Mouse (Mus musculus): ENCODE results near the gene Acot8. TPM values are rescaled to one million over a fixed set of nuclear protein-coding genes. Genes with fewer than 3 reads are reported as not detected.

The Acot8 gene
- polyA plus RNA-seq, 1 experiment from 2014 or later = 19.8 TPM

DNA sequence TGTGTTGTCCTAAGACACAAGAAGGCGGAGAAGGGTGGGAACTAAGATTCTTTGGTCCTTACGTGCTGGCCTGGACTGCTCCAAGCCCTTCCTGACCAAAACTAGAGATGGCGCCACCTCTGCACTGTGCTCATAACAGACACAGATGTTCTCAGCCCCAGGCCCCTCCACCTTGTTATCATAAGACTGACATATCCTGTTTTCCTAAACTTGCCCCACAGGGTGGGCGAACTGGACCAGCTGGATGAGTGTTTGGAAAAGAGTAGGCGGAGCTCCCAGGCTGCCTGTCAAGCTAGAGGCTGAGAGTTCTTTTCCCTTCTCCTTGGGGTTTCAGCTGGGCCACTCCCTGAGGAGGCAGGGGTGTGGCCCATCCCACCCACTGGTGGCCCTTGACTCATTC is 13.0 kb upstream of the Acot8 start:
- Histone ChIP-seq H3K27me3 (ENCODE audit: control insufficient read depth, insufficient read depth, low read depth, low read length) (no peaks in the 10 kb centered on the region), H3K4me3 (ENCODE audit: low read depth, low read length) (no peak overlapping the region), H3K36me3 (ENCODE audit: control insufficient read depth, insufficient read depth) (peaks cover 11% of the 10 kb centered on the region; the same call in 1 of the 2 replicates), H3K4me1 (ENCODE audit: control insufficient read depth, low read depth, low read length) (peaks cover 18% of the 10 kb centered on the region), H3K9me3 (replicated peaks; ENCODE audit: control insufficient read depth, low read length) (no peaks in the 10 kb centered on the region), H3K4me2 (ENCODE audit: low read depth, low read length) (no peak overlapping the region), H3K9ac (ENCODE audit: low read depth, low read length) (no peak overlapping the region), H3K27ac (ENCODE audit: low read length) (no peak overlapping the region)
- ATAC-seq (ENCODE audit: low read depth) = no peak
- WGBS (ENCODE audit: insufficient replicate concordance) = 73% methylated on average over 5 of the region's 5 CpGs

DNA sequence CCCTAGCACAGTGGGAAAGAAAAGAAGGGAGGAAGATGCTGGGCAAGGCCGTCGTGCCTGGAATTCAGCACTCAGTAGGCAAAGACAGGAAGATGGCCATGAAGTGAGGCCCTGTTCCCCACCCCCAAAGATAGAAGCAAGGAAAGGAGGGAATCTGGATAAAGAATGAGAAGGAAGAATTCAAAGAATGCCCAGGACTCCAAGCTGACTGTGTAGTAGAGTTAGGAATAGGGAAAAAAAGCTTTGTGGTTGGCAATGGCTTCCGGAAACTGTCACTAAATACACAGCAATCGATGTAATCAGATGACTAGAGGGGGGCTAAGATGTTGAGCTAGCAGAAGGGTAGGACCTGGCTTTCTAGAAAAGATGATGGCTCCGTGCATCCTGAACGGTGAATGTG is 12.5 kb upstream of the Acot8 start:
- Histone ChIP-seq H3K9ac (ENCODE audit: low read depth, low read length) (no peak overlapping the region), H3K27me3 (ENCODE audit: control insufficient read depth, insufficient read depth, low read depth, low read length) (no peaks in the 10 kb centered on the region), H3K4me1 (ENCODE audit: control insufficient read depth, low read depth, low read length) (peaks cover 15% of the 10 kb centered on the region), H3K4me3 (ENCODE audit: low read depth, low read length) (no peak overlapping the region), H3K36me3 (ENCODE audit: control insufficient read depth, insufficient read depth) (peaks cover 11% of the 10 kb centered on the region; the same call in 1 of the 2 replicates), H3K27ac (ENCODE audit: low read length) (no peak overlapping the region), H3K4me2 (ENCODE audit: low read depth, low read length) (no peak overlapping the region), H3K9me3 (replicated peaks; ENCODE audit: control insufficient read depth, low read length) (no peaks in the 10 kb centered on the region)
- ATAC-seq (ENCODE audit: low read depth) = no peak
- WGBS (ENCODE audit: insufficient replicate concordance) = 66% methylated on average over 6 of the region's 6 CpGs

DNA sequence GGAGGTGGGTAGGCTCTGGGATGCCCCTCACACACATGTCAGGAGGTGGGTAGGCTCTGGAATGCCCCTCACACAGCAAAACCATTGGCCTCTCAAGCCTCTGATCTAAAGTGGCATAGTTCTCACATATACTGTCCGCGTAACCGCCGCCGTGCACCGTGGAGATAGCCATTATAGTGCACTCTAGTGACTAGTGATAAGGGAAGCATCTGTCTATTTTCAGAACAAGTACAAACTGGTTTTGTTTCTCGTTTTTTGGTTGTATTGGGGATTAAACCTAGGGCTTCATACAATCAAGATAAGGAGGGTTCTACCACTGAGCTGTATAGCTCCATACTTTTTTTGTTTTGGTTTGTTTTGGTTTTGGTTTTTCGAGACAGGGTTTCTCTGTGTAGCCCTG is 11.1 kb upstream of the Acot8 start:
- Histone ChIP-seq H3K27me3 (ENCODE audit: control insufficient read depth, insufficient read depth, low read depth, low read length) (no peaks in the 10 kb centered on the region), H3K4me3 (ENCODE audit: low read depth, low read length) (no peak overlapping the region), H3K9me3 (replicated peaks; ENCODE audit: control insufficient read depth, low read length) (no peaks in the 10 kb centered on the region), H3K36me3 (ENCODE audit: control insufficient read depth, insufficient read depth) (peaks cover 5% of the 10 kb centered on the region; the same call in 1 of the 2 replicates), H3K27ac (ENCODE audit: low read length) (no peak overlapping the region), H3K9ac (ENCODE audit: low read depth, low read length) (no peak overlapping the region), H3K4me2 (ENCODE audit: low read depth, low read length) (no peak overlapping the region), H3K4me1 (ENCODE audit: control insufficient read depth, low read depth, low read length) (peaks cover 15% of the 10 kb centered on the region)
- 44% methylated on average over 8 of the region's 8 CpGs for WGBS (ENCODE audit: insufficient replicate concordance)
- peak; percentile 84 for ATAC-seq (ENCODE audit: low read depth)

DNA sequence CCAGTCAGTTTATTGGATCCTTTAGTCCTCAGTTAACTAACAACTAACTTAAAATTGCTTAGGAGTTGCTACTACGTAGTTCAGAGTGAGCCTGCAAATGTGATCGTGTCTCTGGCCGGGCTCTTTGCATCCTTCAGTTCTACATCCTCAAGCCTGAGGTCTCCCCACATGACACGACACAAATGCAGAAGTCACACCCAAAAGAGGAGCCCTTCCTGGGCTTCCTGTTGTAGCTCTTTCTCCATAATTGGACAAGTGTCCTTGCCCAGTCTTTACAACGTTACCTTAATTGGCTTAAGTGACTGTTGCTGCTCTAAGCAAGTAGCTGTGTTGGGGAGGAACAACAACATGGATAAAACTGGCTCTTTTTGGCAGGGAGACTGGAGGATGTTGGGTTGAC is 10.7 kb upstream of the Acot8 start:
- H3K36me3 ChIP-seq (ENCODE audit: control insufficient read depth, insufficient read depth) = peaks cover 3% of the 10 kb centered on the region; the same call in 1 of the 2 replicates
- H3K9ac ChIP-seq (ENCODE audit: low read depth, low read length) = no peak overlapping the region
- no peak overlapping the region for H3K27ac ChIP-seq (ENCODE audit: low read length)
- no peak overlapping the region for H3K4me2 ChIP-seq (ENCODE audit: low read depth, low read length)
- H3K27me3 ChIP-seq (ENCODE audit: control insufficient read depth, insufficient read depth, low read depth, low read length) = no peaks in the 10 kb centered on the region
- no peak for ATAC-seq (ENCODE audit: low read depth)
- no peak overlapping the region for H3K4me3 ChIP-seq (ENCODE audit: low read depth, low read length)
- 44% methylated on average over 5 of the region's 5 CpGs for WGBS (ENCODE audit: insufficient replicate concordance)
- peaks cover 15% of the 10 kb centered on the region for H3K4me1 ChIP-seq (ENCODE audit: control insufficient read depth, low read depth, low read length)
- no peaks in the 10 kb centered on the region for H3K9me3 ChIP-seq (replicated peaks; ENCODE audit: control insufficient read depth, low read length)

DNA sequence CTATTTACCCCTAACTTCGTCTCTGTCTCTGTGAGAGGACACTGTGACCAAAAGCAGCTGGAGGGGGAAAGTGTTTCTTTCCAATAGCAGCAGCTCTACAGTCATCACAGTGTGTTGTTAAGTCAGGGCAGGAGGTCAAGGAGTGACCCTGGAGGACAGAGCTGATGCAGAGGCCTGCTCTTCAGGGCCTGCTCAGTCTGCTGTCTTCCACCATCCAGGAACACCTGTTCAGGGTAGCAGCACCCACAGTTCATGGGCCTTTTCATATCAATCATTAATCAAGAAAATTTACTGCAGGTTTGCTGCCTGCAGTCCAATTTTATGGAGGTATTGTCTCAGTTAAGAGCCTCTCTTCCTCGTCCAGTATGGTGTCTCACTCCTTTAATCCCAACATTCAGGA is 8.9 kb upstream of the Acot8 start:
- 62% methylated on average over 2 of the region's 2 CpGs for WGBS (ENCODE audit: insufficient replicate concordance)
- Histone ChIP-seq H3K9me3 (replicated peaks; ENCODE audit: control insufficient read depth, low read length) (no peaks in the 10 kb centered on the region), H3K9ac (ENCODE audit: low read depth, low read length) (no peak overlapping the region), H3K27me3 (ENCODE audit: control insufficient read depth, insufficient read depth, low read depth, low read length) (no peaks in the 10 kb centered on the region), H3K4me1 (ENCODE audit: control insufficient read depth, low read depth, low read length) (peaks cover 15% of the 10 kb centered on the region), H3K27ac (ENCODE audit: low read length) (no peak overlapping the region), H3K4me2 (ENCODE audit: low read depth, low read length) (no peak overlapping the region), H3K36me3 (ENCODE audit: control insufficient read depth, insufficient read depth) (peaks cover 4% of the 10 kb centered on the region; the same call in 1 of the 2 replicates), H3K4me3 (ENCODE audit: low read depth, low read length) (no peak overlapping the region)
- ATAC-seq (ENCODE audit: low read depth) = no peak

DNA sequence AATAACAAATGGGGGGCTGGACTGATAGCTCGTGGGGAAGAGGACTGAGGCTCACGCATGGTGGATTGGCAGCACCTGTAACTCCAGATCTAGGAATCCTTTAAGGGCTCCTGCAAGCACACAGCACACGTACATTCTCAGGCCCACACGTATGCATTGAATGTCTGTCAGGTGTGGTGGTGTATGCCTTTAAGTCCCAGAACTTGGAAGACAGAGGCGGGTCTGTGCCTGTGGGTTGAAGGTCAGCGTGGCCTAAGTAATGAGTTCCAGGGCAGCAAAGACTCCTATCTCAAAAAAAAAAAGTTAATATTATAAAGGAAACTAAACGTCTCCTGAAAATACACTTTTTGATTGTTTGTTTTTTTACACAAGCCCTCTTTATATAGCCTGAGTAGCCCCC is 1.9 kb upstream of the Acot8 start:
- Histone ChIP-seq H3K27ac (ENCODE audit: low read length) (no peak overlapping the region), H3K4me1 (ENCODE audit: control insufficient read depth, low read depth, low read length) (peaks cover 28% of the 10 kb centered on the region), H3K4me2 (ENCODE audit: low read depth, low read length) (no peak overlapping the region), H3K9me3 (replicated peaks; ENCODE audit: control insufficient read depth, low read length) (no peaks in the 10 kb centered on the region), H3K27me3 (ENCODE audit: control insufficient read depth, insufficient read depth, low read depth, low read length) (no peaks in the 10 kb centered on the region), H3K36me3 (ENCODE audit: control insufficient read depth, insufficient read depth) (peaks cover 6% of the 10 kb centered on the region; the same call in 1 of the 2 replicates), H3K4me3 (ENCODE audit: low read depth, low read length) (no peak overlapping the region), H3K9ac (ENCODE audit: low read depth, low read length) (no peak overlapping the region)
- 72% methylated on average over 7 of the region's 7 CpGs for WGBS (ENCODE audit: insufficient replicate concordance)
- no peak for ATAC-seq (ENCODE audit: low read depth)

DNA sequence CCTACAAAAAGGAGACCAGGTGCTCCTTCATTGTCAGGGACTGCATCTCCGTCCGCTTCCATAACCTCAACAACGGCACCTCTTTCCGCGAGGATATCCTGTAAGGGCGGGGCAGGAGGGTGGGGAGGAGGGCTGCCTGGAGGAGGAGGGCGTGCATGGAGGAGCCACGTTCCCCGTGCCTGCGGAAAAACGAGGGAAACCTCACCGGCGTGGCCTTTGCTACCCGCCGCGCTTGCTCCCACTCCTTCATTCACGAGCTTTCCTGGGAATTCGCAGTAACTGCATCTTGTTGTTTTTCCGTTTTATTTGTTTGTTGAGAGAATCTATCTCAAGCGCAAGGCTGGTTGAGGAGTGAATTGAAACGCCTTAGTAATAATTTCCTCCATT is 643 bp upstream of the Acot8 start:
- WGBS (ENCODE audit: insufficient replicate concordance) = under 1% methylated on average over 21 of the region's 21 CpGs
- Histone ChIP-seq H3K4me2 (ENCODE audit: low read depth, low read length) (peak overlapping the region; percentile 93), H3K9ac (ENCODE audit: low read depth, low read length) (peak overlapping the region; percentile 95), H3K27ac (ENCODE audit: low read length) (peak overlapping the region; percentile 100), H3K4me3 (ENCODE audit: low read depth, low read length) (peak overlapping the region; percentile 96), H3K9me3 (replicated peaks; ENCODE audit: control insufficient read depth, low read length) (no peaks in the 10 kb centered on the region), H3K4me1 (ENCODE audit: control insufficient read depth, low read depth, low read length) (peaks cover 28% of the 10 kb centered on the region), H3K36me3 (ENCODE audit: control insufficient read depth, insufficient read depth) (peaks cover 12% of the 10 kb centered on the region), H3K27me3 (ENCODE audit: control insufficient read depth, insufficient read depth, low read depth, low read length) (no peaks in the 10 kb centered on the region)
- ATAC-seq (ENCODE audit: low read depth) = peak; percentile 74

DNA sequence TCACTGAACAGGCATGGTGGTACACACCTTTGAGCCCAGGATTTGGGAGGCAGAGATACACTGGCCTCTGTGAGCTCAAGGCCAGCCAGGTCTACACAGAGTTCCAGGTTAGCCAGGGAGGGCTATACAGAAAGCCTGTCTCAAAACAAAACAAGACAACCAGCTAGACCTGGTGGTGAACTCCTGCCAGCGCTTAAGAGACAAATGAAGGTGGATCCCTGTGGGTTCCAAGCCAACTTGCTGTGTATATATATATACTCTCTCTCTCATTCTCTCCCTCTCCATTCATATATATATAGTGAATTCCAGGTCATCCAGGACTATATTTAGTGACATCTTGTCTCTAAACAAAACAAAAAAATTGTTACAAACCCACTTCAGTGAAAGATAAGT is 765 bp downstream of the Acot8 start:
- Histone ChIP-seq H3K27ac (ENCODE audit: low read length) (peak overlapping the region; percentile 93), H3K4me1 (ENCODE audit: control insufficient read depth, low read depth, low read length) (peaks cover 28% of the 10 kb centered on the region), H3K9me3 (replicated peaks; ENCODE audit: control insufficient read depth, low read length) (no peaks in the 10 kb centered on the region), H3K36me3 (ENCODE audit: control insufficient read depth, insufficient read depth) (peaks cover 15% of the 10 kb centered on the region), H3K4me3 (ENCODE audit: low read depth, low read length) (peak overlapping the region; percentile 96), H3K9ac (ENCODE audit: low read depth, low read length) (peak overlapping the region; percentile 93), H3K4me2 (ENCODE audit: low read depth, low read length) (peak overlapping the region; percentile 63), H3K27me3 (ENCODE audit: control insufficient read depth, insufficient read depth, low read depth, low read length) (no peaks in the 10 kb centered on the region)
- ATAC-seq (ENCODE audit: low read depth) = no peak
- 60% methylated on average over 1 of the region's 1 CpGs for WGBS (ENCODE audit: insufficient replicate concordance)

DNA sequence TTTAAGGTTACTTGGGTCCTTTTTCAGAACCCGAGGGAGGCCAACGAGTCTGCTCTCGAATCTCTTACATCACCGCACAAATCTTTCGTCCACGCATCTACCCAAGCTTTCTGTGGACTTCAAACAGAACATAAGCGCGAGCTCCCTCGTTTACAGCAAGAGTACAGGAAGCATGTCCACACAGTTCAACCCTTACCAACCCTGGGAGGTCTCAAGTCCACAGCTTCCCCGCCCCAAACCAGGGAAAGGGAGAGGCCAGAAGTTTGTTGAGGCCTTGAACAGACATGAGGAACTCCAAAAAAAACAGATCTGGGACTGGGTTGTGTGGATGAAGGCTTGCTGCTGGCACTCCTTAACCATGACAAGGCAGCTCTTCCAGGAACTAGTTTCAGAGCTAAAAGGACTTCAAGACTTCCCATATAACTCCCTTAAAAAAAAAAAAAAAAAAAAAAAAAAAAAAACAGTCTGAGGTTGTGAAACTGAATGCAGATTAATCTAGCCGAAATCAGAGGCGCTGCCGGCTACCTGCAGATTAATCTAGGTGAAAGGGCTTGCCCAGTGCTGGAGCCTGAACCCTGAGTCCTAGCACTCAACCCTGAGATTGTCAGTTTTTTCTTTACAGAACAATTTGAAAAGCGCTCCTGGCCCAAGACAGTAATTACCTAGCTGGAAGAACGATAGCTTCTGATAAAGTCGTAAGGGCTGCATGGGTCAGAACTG is 1.3 kb downstream of the Acot8 start:
- H3K27ac ChIP-seq (ENCODE audit: low read length) = no peak overlapping the region
- H3K27me3 ChIP-seq (ENCODE audit: control insufficient read depth, insufficient read depth, low read depth, low read length) = no peaks in the 10 kb centered on the region
- no peaks in the 10 kb centered on the region for H3K9me3 ChIP-seq (replicated peaks; ENCODE audit: control insufficient read depth, low read length)
- H3K36me3 ChIP-seq (ENCODE audit: control insufficient read depth, insufficient read depth) = peaks cover 15% of the 10 kb centered on the region
- ATAC-seq (ENCODE audit: low read depth) = no peak
- peaks cover 28% of the 10 kb centered on the region for H3K4me1 ChIP-seq (ENCODE audit: control insufficient read depth, low read depth, low read length)
- peak overlapping the region; percentile 63 for H3K4me2 ChIP-seq (ENCODE audit: low read depth, low read length)
- H3K9ac ChIP-seq (ENCODE audit: low read depth, low read length) = peak overlapping the region; percentile 93
- WGBS (ENCODE audit: insufficient replicate concordance) = 67% methylated on average over 16 of the region's 16 CpGs
- H3K4me3 ChIP-seq (ENCODE audit: low read depth, low read length) = peak overlapping the region; percentile 96

Data from liver, embryonic 16.5 days (tissue).